Mouse (Mus musculus) bone marrow, adult 2 months (tissue): Measurements from ENCODE around the gene Cx3cr1. TPM values are rescaled to one million over a fixed set of nuclear protein-coding genes. Genes with fewer than 3 reads are reported as not detected.
A peak's percentile ranks its signal among the peaks of the same experiment; 100 is the strongest.

ENCODE experiments used
- H3K27ac ChIP-seq: fragments of 200-500 bp; 2 replicates; pipeline ENCODE4 v1.5.1; 2012; ENCODE audit warnings: low read depth, mild to moderate bottlenecking, control low read depth, inconsistent platforms, low read length; ENCODE audit not compliant: control insufficient read depth, poor library complexity, insufficient read depth
- H3K4me1 ChIP-seq: fragments of 200-500 bp; 2 replicates; pipeline ENCODE4 v1.6.1; 2011; ENCODE audit warnings: low read length; ENCODE audit not compliant: control insufficient read depth, insufficient read depth
- H3K4me3 ChIP-seq: fragments of 200-500 bp; replicated peaks from 2 replicates; pipeline ENCODE3; 2011; ENCODE audit warnings: mild to moderate bottlenecking, low read depth, low read length, control low read depth; ENCODE audit not compliant: control insufficient read depth
- CTCF ChIP-seq: fragments of 200-500 bp; IDR thresholded peaks from 2 replicates; pipeline ENCODE4 v1.5.1; 2011; ENCODE audit warnings: low read length, control low read depth; ENCODE audit not compliant: control insufficient read depth, insufficient read depth
- POLR2A ChIP-seq: fragments of 200-500 bp; IDR thresholded peaks from 2 replicates; pipeline ENCODE4 v1.6.1; 2011; ENCODE audit warnings: low read depth, mild to moderate bottlenecking, control low read depth, low read length, borderline replicate concordance; ENCODE audit not compliant: control insufficient read depth
- WGBS: fragments of 180-500 bp; shearing (Covaris S2); methylation state at CpG from one replicate; pipeline ENCODE4 v1.1.7; 2018; 5-methylcytosine and 5-hydroxymethylcytosine counted together
- polyA plus RNA-seq: library from polyadenylated mRNA; stranded (reverse); fragments of >200 nt; gene quantifications from 2 replicates; pipeline ENCODE4 v1.2.4, GENCODE M21; 2011; ENCODE audit warnings: low replicate concordance; ENCODE audit not compliant: missing spikeins, insufficient read depth, insufficient read length

The Cx3cr1 gene
- polyA plus RNA-seq, 1 experiment: 2.7 TPM

- TF ChIP-seq POLR2A (no peak), CTCF (no peak)
- 35% methylated on average over 4 of the region's 4 CpGs for WGBS
- Histone ChIP-seq H3K4me1 (peaks cover 2% of the 10 kb centered on the region; the same call in 1 of the 2 replicates), H3K4me3 (no peak overlapping the region), H3K27ac (no peak overlapping the region)
Observed at GRCm38 (mm10) chr9:119996080-119996479, 73.6 kb downstream of the Cx3cr1 start.

- WGBS: 41% methylated on average over 7 of the region's 7 CpGs
- Histone ChIP-seq H3K4me1 (peaks cover 2% of the 10 kb centered on the region; the same call in 1 of the 2 replicates), H3K27ac (no peak overlapping the region), H3K4me3 (no peak overlapping the region)
- TF ChIP-seq POLR2A (no peak), CTCF (no peak)
Observed at GRCm38 (mm10) chr9:119994207-119994606, 75.5 kb downstream of the Cx3cr1 start.

DNA sequence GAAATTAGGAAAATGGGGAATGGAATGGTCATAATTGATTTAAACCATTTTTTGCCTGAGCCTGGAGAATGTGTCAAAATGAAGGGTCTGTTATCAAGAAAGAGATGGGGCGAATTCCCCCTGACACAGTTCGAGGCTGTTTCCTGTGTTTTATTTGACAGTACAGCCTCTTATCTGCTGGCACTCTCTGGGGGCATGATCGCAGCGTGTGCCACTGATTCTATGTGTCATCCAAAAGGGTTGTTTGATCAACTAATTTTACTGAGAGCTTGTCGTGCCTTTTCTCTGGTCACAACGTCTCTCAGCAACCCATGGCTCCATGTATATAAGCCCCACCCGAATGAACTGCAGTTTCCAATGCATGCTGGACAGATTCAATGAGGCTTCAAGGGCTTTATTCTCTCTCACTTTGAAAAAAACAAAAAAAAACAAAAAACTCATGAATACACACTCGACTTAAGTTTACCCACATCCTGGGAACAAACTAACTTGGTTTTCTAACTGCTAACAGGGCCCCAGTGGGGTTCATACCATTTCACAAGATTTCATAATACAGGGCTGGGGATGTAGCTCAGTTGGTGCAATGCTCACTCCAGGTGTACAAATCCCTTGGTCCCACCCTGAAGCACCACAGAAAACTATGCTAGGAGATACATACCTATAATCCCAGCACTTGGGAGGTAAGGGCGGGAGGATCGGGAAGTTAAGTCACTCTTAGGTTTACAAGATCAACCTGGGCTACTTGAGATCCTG is 76.4 kb downstream of the Cx3cr1 start:
- 50% methylated on average over 10 of the region's 10 CpGs for WGBS

DNA sequence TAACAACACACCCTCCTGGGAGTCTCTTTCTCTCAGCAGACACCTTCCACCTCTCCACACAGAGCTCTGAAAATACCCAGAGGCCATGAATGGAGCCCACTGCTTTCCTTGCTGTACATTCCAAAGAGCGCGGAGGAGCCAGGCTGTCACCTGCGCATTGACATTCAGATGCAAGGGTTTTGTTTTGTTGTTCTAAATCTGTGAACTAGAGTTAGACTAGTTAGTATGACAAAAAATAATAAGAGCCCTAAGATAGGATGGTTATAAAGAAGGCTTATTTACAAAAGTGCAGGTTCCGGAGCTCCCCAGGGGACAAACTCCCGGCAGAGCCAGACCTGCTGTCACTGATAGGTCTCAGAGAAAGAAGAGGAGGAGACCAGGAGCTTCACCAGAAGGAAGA is 78.4 kb downstream of the Cx3cr1 start:
- Histone ChIP-seq H3K4me3 (no peak overlapping the region), H3K4me1 (peaks cover 2% of the 10 kb centered on the region; the same call in 1 of the 2 replicates), H3K27ac (no peak overlapping the region)
- 84% methylated on average over 5 of the region's 5 CpGs for WGBS
- TF ChIP-seq POLR2A (no peak), CTCF (no peak)

More for the DNA sequence above, 76.4 kb downstream of the Cx3cr1 start:
- no peak for TF ChIP-seq CTCF
- no peak for TF ChIP-seq POLR2A
- no peak overlapping the region for H3K27ac ChIP-seq
- H3K4me3 ChIP-seq: no peak overlapping the region
- peaks cover 2% of the 10 kb centered on the region; the same call in 1 of the 2 replicates for H3K4me1 ChIP-seq

DNA sequence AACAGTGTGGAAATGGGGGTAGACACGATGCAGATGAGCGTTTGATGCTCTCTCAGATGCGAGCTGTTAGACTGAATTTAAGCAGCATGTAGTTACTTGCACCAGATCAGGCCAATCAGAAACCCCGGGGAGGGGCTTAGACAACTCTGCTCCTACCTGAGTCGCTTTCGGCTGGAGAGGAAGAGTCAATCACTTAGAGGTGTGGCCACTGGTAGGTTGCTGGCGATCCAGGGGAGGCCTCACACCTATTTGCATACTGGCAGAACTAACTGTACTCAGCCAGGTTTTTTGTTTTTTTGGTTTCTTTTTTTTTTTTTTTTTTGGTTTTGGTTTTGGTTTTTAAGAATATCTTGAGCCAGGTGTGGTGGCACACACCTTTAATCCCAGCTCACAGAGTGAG is 81.4 kb downstream of the Cx3cr1 start:
- 50% methylated on average over 7 of the region's 7 CpGs for WGBS
- TF ChIP-seq POLR2A (no peak), CTCF (no peak)
- no peak overlapping the region for H3K4me3 ChIP-seq
- no peak overlapping the region for H3K27ac ChIP-seq
- H3K4me1 ChIP-seq: no peaks in the 10 kb centered on the region; the same call in 1 of the 2 replicates

DNA sequence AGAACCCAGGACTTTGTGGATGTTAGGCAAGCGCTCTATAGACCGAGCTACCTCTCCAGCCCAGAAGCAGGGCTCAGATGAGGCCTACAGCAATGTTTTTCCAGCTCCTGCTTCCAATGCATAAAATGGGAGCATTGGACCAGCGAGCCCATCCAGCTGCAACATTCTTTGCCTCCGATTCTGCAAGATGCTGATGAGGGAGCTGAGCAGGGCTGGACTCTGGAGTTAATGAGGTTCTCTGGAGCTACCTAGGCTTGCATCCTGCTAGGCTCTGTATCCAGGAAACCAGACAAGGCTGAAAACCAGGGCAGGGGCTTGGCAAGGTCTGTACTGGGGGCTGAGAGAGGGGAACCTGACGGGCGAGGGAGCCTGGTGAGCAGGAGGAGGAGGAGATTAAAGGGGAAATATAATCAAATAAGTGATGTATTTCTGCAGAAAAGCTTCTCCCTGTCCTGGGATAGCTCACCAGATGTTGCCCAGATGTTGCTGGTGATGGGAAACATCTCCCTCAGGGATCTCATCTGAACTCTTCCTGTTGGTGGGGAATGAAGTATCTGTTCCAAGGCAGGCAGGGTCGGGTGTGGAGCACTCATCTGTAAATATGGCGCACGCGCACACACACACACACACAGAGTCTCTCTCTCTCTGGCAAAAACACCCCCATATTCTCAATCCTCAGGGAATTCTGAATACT is 83.7 kb downstream of the Cx3cr1 start:
- no peak for TF ChIP-seq POLR2A
- no peak for TF ChIP-seq CTCF
- Histone ChIP-seq H3K4me3 (no peak overlapping the region), H3K27ac (no peak overlapping the region), H3K4me1 (peaks cover 1% of the 10 kb centered on the region; the same call in 1 of the 2 replicates)
- WGBS: 83% methylated on average over 10 of the region's 10 CpGs

- peaks cover 6% of the 10 kb centered on the region for H3K4me1 ChIP-seq
- TF ChIP-seq CTCF: no peak
- TF ChIP-seq POLR2A: no peak
- 46% methylated on average over 14 of the region's 14 CpGs for WGBS
- H3K27ac ChIP-seq: peak within 1 kb of the TSS; percentile 96
- H3K4me3 ChIP-seq: peak within 1 kb of the TSS; percentile 88
Observed at GRCm38 (mm10) chr9:119984536-119985011, 85.1 kb downstream of the Cx3cr1 start, which contains the start of gene Csrnp1. Gene Csrnp1 (minus strand): TSS chr9:119984658.
